Mouse (Mus musculus): ENCODE results near the gene Ntrk1. TPM values are rescaled to one million over a fixed set of nuclear protein-coding genes. Genes with fewer than 3 reads are reported as not detected.

Ntrk1 gene
- not detected for polyA plus RNA-seq (2014; fragmentation: Illumina TruSeq; extraction: RNeasy Lipid Tissue Mini Kit (QIAGEN cat#74804))

DNA sequence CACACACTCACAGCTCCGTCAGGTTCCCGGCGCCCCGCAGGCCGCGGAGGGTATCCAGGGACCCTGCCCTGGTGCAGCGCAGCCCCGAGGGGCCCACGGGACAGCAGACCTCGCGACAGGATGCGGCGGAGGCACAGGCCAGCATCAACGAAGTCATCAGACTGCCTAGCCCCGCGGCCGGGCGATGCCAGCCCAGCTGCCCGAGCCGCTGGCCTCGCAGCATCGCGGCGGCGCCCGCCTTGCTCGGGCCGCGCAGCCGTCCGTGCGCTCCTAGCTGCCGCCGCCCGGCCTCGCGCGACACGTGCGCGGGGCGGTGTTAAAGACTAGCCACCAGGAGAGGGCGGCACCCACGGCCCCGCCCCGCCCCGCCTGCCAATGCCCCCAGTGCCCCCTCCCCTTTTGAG lies at the start of gene Ntrk1:
TSS of gene Ntrk1 (minus strand) at position 241 of the 404 bp plus-strand sequence.

DNA sequence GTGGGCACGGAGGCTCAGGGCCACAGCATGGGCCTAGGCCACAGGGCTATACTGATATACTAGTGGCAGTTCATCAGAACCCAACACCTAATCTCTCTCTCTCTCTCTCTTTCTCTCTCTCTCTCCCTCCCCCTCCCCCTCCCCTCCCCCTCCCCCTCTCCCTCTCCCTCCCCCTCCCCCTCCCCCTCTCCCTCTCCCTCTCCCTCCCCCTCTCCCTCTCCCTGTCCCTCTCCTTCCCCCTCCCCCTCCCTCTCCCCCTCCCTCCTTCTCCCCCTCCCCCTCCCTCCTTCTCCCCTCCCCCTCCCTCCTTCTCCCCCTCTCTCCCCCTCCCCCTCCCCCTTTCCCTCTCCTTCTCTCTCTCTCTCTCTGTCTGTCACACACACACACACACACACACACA lies 29.2 kb upstream of the Ntrk1 start, which contains the start of gene Pear1:
TSS of gene Pear1 (minus strand) at position 101 of the 400 bp plus-strand sequence.

DNA sequence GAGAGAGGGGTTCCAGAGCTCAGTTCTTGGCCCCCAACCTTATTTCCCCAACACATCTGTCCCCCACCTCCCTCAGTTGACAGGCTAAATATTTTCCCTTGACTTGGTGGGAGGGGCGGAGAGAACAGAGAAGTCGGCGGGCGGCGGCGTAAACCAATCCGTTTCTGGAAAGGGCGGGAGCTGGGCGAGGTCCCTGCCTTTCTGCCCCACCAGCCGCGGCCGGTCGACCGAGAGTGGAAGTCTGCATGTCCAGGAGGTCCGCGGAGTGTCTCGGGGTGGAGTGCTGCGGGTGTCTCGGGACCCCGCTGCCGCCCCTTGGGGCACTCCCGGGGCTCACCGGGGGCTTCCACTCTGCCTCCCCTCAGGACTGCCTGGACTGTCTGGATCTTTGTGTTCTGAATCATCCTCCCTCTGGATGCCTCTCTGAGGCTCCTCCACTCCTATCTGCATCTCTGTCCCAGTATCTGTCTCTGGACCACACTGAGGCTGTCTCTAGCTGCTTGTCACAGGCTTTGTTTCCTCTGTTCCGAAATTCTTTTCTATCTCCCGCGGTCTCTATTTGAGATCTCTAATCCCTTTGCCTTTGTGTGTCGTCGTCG lies 1.9 kb upstream of the Ntrk1 start, which contains the start of gene Insrr:
TSS of gene Insrr (plus strand) at position 216 of the 599 bp plus-strand sequence.

DNA sequence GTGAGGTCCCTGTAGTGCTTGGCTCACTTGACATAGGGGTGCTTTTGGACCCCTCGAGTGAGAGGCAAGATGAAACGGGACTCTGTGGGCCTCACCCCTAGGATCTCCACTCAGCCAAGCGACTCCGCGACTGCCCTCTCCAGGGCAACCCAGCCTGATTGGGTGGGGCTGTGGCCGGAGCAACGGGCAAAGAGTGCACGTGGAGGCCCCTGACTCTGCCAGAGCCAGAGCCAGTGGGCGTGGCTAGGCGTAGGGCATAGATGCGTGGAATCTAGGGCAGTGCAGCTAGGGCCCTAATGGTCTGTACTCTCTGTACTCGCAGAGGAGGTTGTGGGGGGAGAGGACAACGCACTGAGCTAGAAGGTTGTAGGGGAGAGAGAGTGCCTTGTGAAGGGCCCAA lies 46.5 kb downstream of the Ntrk1 start, which contains the start of gene Lrrc71:
TSS of gene Lrrc71 (minus strand) at position 195 of the 400 bp plus-strand sequence.

Other genes starting within 250 kb of the Ntrk1 start
- 32.7 TPM for gene Arhgef11, start 177.6 kb downstream of the Ntrk1 start, polyA plus RNA-seq (2014; fragmentation: Illumina TruSeq; extraction: RNeasy Lipid Tissue Mini Kit (QIAGEN cat#74804))
- gene Lrrc71, start 46.5 kb downstream of the Ntrk1 start, polyA plus RNA-seq (2014; fragmentation: Illumina TruSeq; extraction: RNeasy Lipid Tissue Mini Kit (QIAGEN cat#74804)) = 0.88 TPM
- not detected for gene Insrr, start 1.8 kb upstream of the Ntrk1 start, polyA plus RNA-seq (2014; fragmentation: Illumina TruSeq; extraction: RNeasy Lipid Tissue Mini Kit (QIAGEN cat#74804))
- 1.1 TPM for gene Pear1, start 29.1 kb upstream of the Ntrk1 start, polyA plus RNA-seq (2014; fragmentation: Illumina TruSeq; extraction: RNeasy Lipid Tissue Mini Kit (QIAGEN cat#74804))
- gene Sh2d2a, start 51.6 kb upstream of the Ntrk1 start, polyA plus RNA-seq (2014; fragmentation: Illumina TruSeq; extraction: RNeasy Lipid Tissue Mini Kit (QIAGEN cat#74804)) = 0.14 TPM
- 3.7 TPM for gene Prcc, start 90.4 kb upstream of the Ntrk1 start, polyA plus RNA-seq (2014; fragmentation: Illumina TruSeq; extraction: RNeasy Lipid Tissue Mini Kit (QIAGEN cat#74804))
- gene Hdgf, start 111.2 kb upstream of the Ntrk1 start, polyA plus RNA-seq (2014; fragmentation: Illumina TruSeq; extraction: RNeasy Lipid Tissue Mini Kit (QIAGEN cat#74804)) = 146 TPM
- 52.2 TPM for gene Mrpl24, start 124.3 kb upstream of the Ntrk1 start, polyA plus RNA-seq (2014; fragmentation: Illumina TruSeq; extraction: RNeasy Lipid Tissue Mini Kit (QIAGEN cat#74804))
- gene Isg20l2, start 135.2 kb upstream of the Ntrk1 start, polyA plus RNA-seq (2014; fragmentation: Illumina TruSeq; extraction: RNeasy Lipid Tissue Mini Kit (QIAGEN cat#74804)) = 42.8 TPM
- gene Rrnad1, start 135.6 kb upstream of the Ntrk1 start, polyA plus RNA-seq (2014; fragmentation: Illumina TruSeq; extraction: RNeasy Lipid Tissue Mini Kit (QIAGEN cat#74804)) = 5.2 TPM
- 20.6 TPM for gene Crabp2, start 153.5 kb upstream of the Ntrk1 start, polyA plus RNA-seq (2014; fragmentation: Illumina TruSeq; extraction: RNeasy Lipid Tissue Mini Kit (QIAGEN cat#74804))
- gene Nes, start 175.9 kb upstream of the Ntrk1 start, polyA plus RNA-seq (2014; fragmentation: Illumina TruSeq; extraction: RNeasy Lipid Tissue Mini Kit (QIAGEN cat#74804)) = 8.0 TPM
- gene Bcan, start 205.1 kb upstream of the Ntrk1 start, polyA plus RNA-seq (2014; fragmentation: Illumina TruSeq; extraction: RNeasy Lipid Tissue Mini Kit (QIAGEN cat#74804)) = 0.74 TPM
- gene Hapln2, start 232.4 kb upstream of the Ntrk1 start, polyA plus RNA-seq (2014; fragmentation: Illumina TruSeq; extraction: RNeasy Lipid Tissue Mini Kit (QIAGEN cat#74804)) = not detected
- gene Gpatch4, start 247.9 kb upstream of the Ntrk1 start, polyA plus RNA-seq (2014; fragmentation: Illumina TruSeq; extraction: RNeasy Lipid Tissue Mini Kit (QIAGEN cat#74804)) = 8.7 TPM

Data from ovary, adult 10 weeks (tissue).